Mouse (Mus musculus): ENCODE results near the gene H3f3b.
"Not testable (repeated sequence)": the region's sequence is repeated elsewhere in the genome, so short reads cannot be mapped to it uniquely, and the experiment has no call there.

The H3f3b gene

GRCm38 (mm10) chr11:116049610-116050009, 21.8 kb upstream of the H3f3b start:
- no peak for DNase-seq (ENCODE audit: low spot score in 2 of 2)

GRCm38 (mm10) chr11:116045173-116045572, 17.4 kb upstream of the H3f3b start:
- DNase-seq (ENCODE audit: low spot score in 2 of 2), result no peak

GRCm38 (mm10) chr11:116043286-116043685, 15.5 kb upstream of the H3f3b start:
- no peak for DNase-seq (ENCODE audit: low spot score in 2 of 2)

- no peak for DNase-seq (ENCODE audit: low spot score in 2 of 2)
Observed at GRCm38 (mm10) chr11:116042372-116043138, 14.8 kb upstream of the H3f3b start.

- no peak for DNase-seq (ENCODE audit: low spot score in 2 of 2)
Observed at GRCm38 (mm10) chr11:116041833-116042232, 14.1 kb upstream of the H3f3b start.

- DNase-seq (ENCODE audit: low spot score in 2 of 2), result no peak
Observed at GRCm38 (mm10) chr11:116040593-116040992, 12.8 kb upstream of the H3f3b start.

- no peak for DNase-seq (ENCODE audit: low spot score in 2 of 2)
Observed at GRCm38 (mm10) chr11:116037826-116038225, 10.1 kb upstream of the H3f3b start.

- no peak for DNase-seq (ENCODE audit: low spot score in 2 of 2)
Observed at GRCm38 (mm10) chr11:116036671-116037070, 8.9 kb upstream of the H3f3b start.

GRCm38 (mm10) chr11:116034584-116034983, 6.8 kb upstream of the H3f3b start:
- DNase-seq (ENCODE audit: low spot score in 2 of 2), result no peak

GRCm38 (mm10) chr11:116030898-116031845, 3.4 kb upstream of the H3f3b start:
- DNase-seq (ENCODE audit: low spot score in 2 of 2), result no peak

GRCm38 (mm10) chr11:116030088-116030897, 2.5 kb upstream of the H3f3b start, which contains the start of gene Unk:
Unk (plus strand) TSS chr11:116030322.
- DNase-seq (ENCODE audit: low spot score in 2 of 2), result peak; percentile 96 to 97

GRCm38 (mm10) chr11:116029086-116029865, 1.5 kb upstream of the H3f3b start:
- no peak for DNase-seq (ENCODE audit: low spot score in 2 of 2)

GRCm38 (mm10) chr11:116028177-116028865, 559 bp upstream of the H3f3b start:
- DNase-seq (ENCODE audit: low spot score in 2 of 2), result no peak

- no peak for DNase-seq (ENCODE audit: low spot score in 2 of 2)
Observed at GRCm38 (mm10) chr11:116025056-116025845, 2.5 kb downstream of the H3f3b start.

- DNase-seq (ENCODE audit: low spot score in 2 of 2), result peak; percentile 95 to 98
Observed at GRCm38 (mm10) chr11:116024356-116024808, 3.4 kb downstream of the H3f3b start.

- peak; percentile 71 to 78 for DNase-seq (ENCODE audit: low spot score in 2 of 2)
Observed at GRCm38 (mm10) chr11:116023771-116024355, 3.9 kb downstream of the H3f3b start.

GRCm38 (mm10) chr11:116023074-116023770, 4.5 kb downstream of the H3f3b start:
- DNase-seq (ENCODE audit: low spot score in 2 of 2), result not testable (repeated sequence)

- DNase-seq (ENCODE audit: low spot score in 2 of 2), result no peak
Observed at GRCm38 (mm10) chr11:116022256-116022780, 5.4 kb downstream of the H3f3b start.
